Comparison of ENCODE assay signal across 8 mouse cellular contexts in the genomic region with DNA sequence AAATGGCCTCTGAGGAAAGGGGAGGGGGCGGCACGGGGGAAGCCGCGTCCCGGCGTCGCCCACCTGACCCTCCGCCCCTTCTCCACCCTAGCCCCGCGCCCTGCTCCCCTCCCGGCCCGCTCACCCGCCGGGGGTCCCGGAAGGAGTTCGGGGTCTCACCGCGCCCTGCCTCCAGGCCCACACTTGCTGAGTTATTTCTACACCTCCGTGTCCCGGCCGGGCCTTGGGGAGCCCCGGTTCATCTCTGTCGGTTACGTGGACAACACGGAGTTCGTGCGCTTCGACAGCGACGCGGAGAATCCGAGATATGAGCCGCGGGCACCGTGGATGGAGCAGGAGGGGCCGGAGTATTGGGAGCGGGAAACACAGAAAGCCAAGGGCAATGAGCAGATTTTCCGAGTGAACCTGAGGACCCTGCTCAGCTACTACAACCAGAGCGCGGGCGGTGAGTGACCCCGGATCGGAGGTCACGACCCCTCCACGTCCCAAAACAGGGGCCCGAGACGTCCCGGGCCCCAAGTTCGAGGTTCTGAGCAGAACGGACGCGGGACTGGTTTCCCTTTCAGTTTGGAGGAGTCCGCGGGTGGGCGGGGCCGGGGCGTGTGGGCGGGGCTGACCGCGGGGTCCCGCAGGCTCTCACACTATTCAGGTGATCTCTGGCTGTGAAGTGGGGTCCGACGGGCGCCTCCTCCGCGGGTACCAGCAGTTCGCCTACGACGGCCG. TPM values are rescaled to one million over a fixed set of nuclear protein-coding genes. Genes with fewer than 3 reads are reported as not detected.
A peak's percentile ranks its signal among the peaks of the same experiment; 100 is the strongest.
DNase-seq lines count a peak whose midpoint lies in the region; ATAC-seq and TF ChIP-seq lines count a peak whose summit lies in the region.

No protein-coding gene starts in this region.

- no peaks in the 10 kb centered on the region for H3K27me3 ChIP-seq in heart, adult 2 months (ENCODE audit: control insufficient read depth, insufficient read depth, low read length)
- no peaks in the 10 kb centered on the region for H3K27me3 ChIP-seq in kidney, adult 2 months (replicated peaks; ENCODE audit: control insufficient read depth, insufficient read depth, low read length)
- H3K27me3 ChIP-seq in lung, embryonic 16.5 days (ENCODE audit: control insufficient read depth, insufficient read depth, low read depth, low read length): 0 out of 2 replicates have a peak, but pooled peaks cover 2% of the 10 kb centered on the region

- H3K36me3 ChIP-seq in heart, adult 2 months (ENCODE audit: control insufficient read depth, insufficient read depth, low read length): no peaks in the 10 kb centered on the region; the same call in 1 of the 2 replicates
- no peaks in the 10 kb centered on the region for H3K36me3 ChIP-seq in kidney, adult 2 months (ENCODE audit: control insufficient read depth, insufficient read depth, low read length)
- no peaks in the 10 kb centered on the region for H3K36me3 ChIP-seq in lung, embryonic 16.5 days (ENCODE audit: control insufficient read depth, insufficient read depth, low read length)

- H3K4me2 ChIP-seq in lung, embryonic 16.5 days (ENCODE audit: low read depth, low read length): peak overlapping the region; percentile 98

- peak overlapping the region; percentile 87 for H3K4me3 ChIP-seq in heart, adult 2 months
- H3K4me3 ChIP-seq in kidney, adult 2 months (ENCODE audit: insufficient read depth, low read depth, low read length): peak overlapping the region; percentile 62
- H3K4me3 ChIP-seq in lung, embryonic 16.5 days (ENCODE audit: low read length): peak overlapping the region; percentile 77
- H3K4me3 ChIP-seq in olfactory bulb, adult 2 months (ENCODE audit: insufficient read depth, low read depth, low read length): peak overlapping the region; percentile 56

- H3K27ac ChIP-seq in heart, adult 2 months: peak overlapping the region; percentile 83
- no peak overlapping the region for H3K27ac ChIP-seq in kidney, adult 2 months (ENCODE audit: insufficient read depth, low read depth, low read length)
- 0 out of 2 replicates have a peak overlapping the region, but pooled peaks have one; percentile 39 for H3K27ac ChIP-seq in lung, embryonic 16.5 days (ENCODE audit: low read length)
- no peak overlapping the region for H3K27ac ChIP-seq in olfactory bulb, adult 2 months (ENCODE audit: insufficient read depth, low read depth, low read length)

- 2% methylated on average over 70 of the region's 70 CpGs for WGBS in heart, adult 2 months
- under 1% methylated on average over 70 of the region's 70 CpGs for WGBS in kidney, adult 2 months
- WGBS in lung, embryonic 16.5 days: 1% methylated on average over 62 of the region's 70 CpGs
- WGBS in olfactory bulb, adult 2 months: 1% methylated on average over 69 of the region's 70 CpGs

- no peaks in the 10 kb centered on the region for H3K79me2 ChIP-seq in heart, adult 2 months (replicated peaks; ENCODE audit: control insufficient read depth, insufficient read depth, low read length)

- H3K9ac ChIP-seq in heart, adult 2 months (ENCODE audit: low read depth, low read length): peak overlapping the region; percentile 85
- peak overlapping the region; percentile 73 for H3K9ac ChIP-seq in lung, embryonic 16.5 days (ENCODE audit: low read length)

- peak; percentile 97 for DNase-seq in heart, adult 11 months
- no peak for DNase-seq in heart, postnatal 25 days (ENCODE audit: low spot score)
- DNase-seq in heart, adult 2 months: peak; percentile 67 to 70
- DNase-seq in kidney, adult 2 months: peak; percentile 59
- DNase-seq in urinary bladder, postnatal 14 days (ENCODE audit: low spot score): peak; percentile 46

- 0 out of 2 replicates have a peak, but pooled peaks have one; percentile 18 for ATAC-seq in common myeloid progenitor, adult 5-6 weeks (replicated peaks; ENCODE audit: low read depth, poor library complexity, severe bottlenecking)
- ATAC-seq in lung, embryonic 16.5 days (ENCODE audit: low read depth): peak; percentile 83

- no peak for TF ChIP-seq CTCF in heart, adult 2 months (IDR thresholded peaks at IDR 0.05)
- no peak for TF ChIP-seq CTCF in kidney, adult 2 months (conservative IDR thresholded peaks at IDR 0.05; ENCODE audit: insufficient read depth, insufficient read length, low read depth, low read length)
- TF ChIP-seq CTCF in olfactory bulb, adult 2 months (IDR thresholded peaks at IDR 0.05; ENCODE audit: insufficient read depth, low read depth, low read length): no peak

- no peaks in the 10 kb centered on the region for H3K4me1 ChIP-seq in heart, adult 2 months (ENCODE audit: control insufficient read depth, insufficient read depth, low read length)
- H3K4me1 ChIP-seq in kidney, adult 2 months (ENCODE audit: control insufficient read depth, insufficient read depth, low read length): no peaks in the 10 kb centered on the region
- no peaks in the 10 kb centered on the region; the same call in 1 of the 2 replicates for H3K4me1 ChIP-seq in lung, embryonic 16.5 days (replicated peaks; ENCODE audit: control insufficient read depth, insufficient read depth, low read length)
- H3K4me1 ChIP-seq in olfactory bulb, adult 2 months (ENCODE audit: control insufficient read depth, insufficient read depth, low read length): peaks cover 10% of the 10 kb centered on the region

- TF ChIP-seq POLR2A in heart, adult 2 months (IDR thresholded peaks at IDR 0.05; ENCODE audit: insufficient read depth, low read depth, low read length): peak; percentile 32; the same call in 1 of the 2 replicates
- TF ChIP-seq POLR2A in kidney, adult 2 months (IDR thresholded peaks at IDR 0.05; ENCODE audit: low read depth, low read length): no peak
- TF ChIP-seq POLR2A in olfactory bulb, adult 2 months (IDR thresholded peaks at IDR 0.05; ENCODE audit: insufficient read depth, low read depth, low read length): no peak

- intact Hi-C loops in heart, postnatal 25 days (cut with DNase I): no loop called here
- intact Hi-C loops in heart, adult 2 months (cut with DNase I): no loop called here

- no peak for TF ChIP-seq EP300 in heart, adult 2 months (IDR thresholded peaks at IDR 0.05; ENCODE audit: insufficient read depth, low read depth, low read length)

- H3K9me3 ChIP-seq in lung, embryonic 16.5 days (ENCODE audit: control insufficient read depth, low read length): no peaks in the 10 kb centered on the region; the same call in 1 of the 2 replicates

RNA-seq across cellular contexts. Expression of a gene that starts 0.5 kb away (rescaled TPM):
- total RNA-seq in heart, postnatal 25 days (2021): 10 to 100 TPM in 1 of 2 experiments, 1 to 10 TPM in 1; 7.9 to 11.0 TPM
- total RNA-seq in common myeloid progenitor, adult 5-6 weeks (2017): 53.3 and 55.3 TPM in 2 replicates
- total RNA-seq in heart, adult 2 months (2021): 10 to 100 TPM; 12.2 to 18.8 TPM
- 35.0 and 48.6 TPM in 2 replicates for polyA plus RNA-seq in heart, adult 2 months (2012; rRNA removed)
- 48.1 and 55.9 TPM in 2 replicates for polyA plus RNA-seq in kidney, adult 2 months (2012; rRNA removed)
- polyA plus RNA-seq in lung, embryonic 16.5 days (2015; fragmentation: Nextera tagmentation; extraction: Ambion mirVana): 5.9 and 6.5 TPM in 2 replicates
- polyA plus RNA-seq in olfactory bulb, adult 2 months (2012; ENCODE audit: insufficient read depth, insufficient read length, low replicate concordance, missing spikeins): not detected in 2 replicates

RNA-seq across cellular contexts. Expression of a gene that starts 37.8 kb away (rescaled TPM):
- total RNA-seq in heart, postnatal 25 days (2021): under 1 TPM; 0.95 to 0.99 TPM
- total RNA-seq in common myeloid progenitor, adult 5-6 weeks (2017): not detected in 2 replicates
- 1 to 10 TPM; 1.1 TPM for total RNA-seq in heart, adult 2 months (2021)
- polyA plus RNA-seq in heart, adult 2 months (2012; rRNA removed): 0.12 and 0.31 TPM in 2 replicates
- polyA plus RNA-seq in kidney, adult 2 months (2012; rRNA removed): 2.1 and 2.4 TPM in 2 replicates
- polyA plus RNA-seq in lung, embryonic 16.5 days (2015; fragmentation: Nextera tagmentation; extraction: Ambion mirVana): 6.5 and 7.0 TPM in 2 replicates
- not detected in 2 replicates for polyA plus RNA-seq in olfactory bulb, adult 2 months (2012; ENCODE audit: insufficient read depth, insufficient read length, low replicate concordance, missing spikeins)

RNA-seq across cellular contexts. Expression of a gene that starts 44.8 kb away (rescaled TPM):
- total RNA-seq in heart, postnatal 25 days (2021): under 1 TPM; 0.34 to 0.75 TPM
- total RNA-seq in common myeloid progenitor, adult 5-6 weeks (2017): 78.6 and 82.7 TPM in 2 replicates
- total RNA-seq in heart, adult 2 months (2021): 1 to 10 TPM; 1.2 to 3.7 TPM
- polyA plus RNA-seq in heart, adult 2 months (2012; rRNA removed): 21.4 and 40.3 TPM in 2 replicates
- polyA plus RNA-seq in kidney, adult 2 months (2012; rRNA removed): 72.1 and 84.0 TPM in 2 replicates
- polyA plus RNA-seq in lung, embryonic 16.5 days (2015; fragmentation: Nextera tagmentation; extraction: Ambion mirVana): 0.48 and 1.5 TPM in 2 replicates
- not detected in 2 replicates for polyA plus RNA-seq in olfactory bulb, adult 2 months (2012; ENCODE audit: insufficient read depth, insufficient read length, low replicate concordance, missing spikeins)

RNA-seq across cellular contexts. Expression of a gene that starts 59.1 kb away (rescaled TPM):
- 1 to 10 TPM; 1.3 to 1.4 TPM for total RNA-seq in heart, postnatal 25 days (2021)
- 68.1 and 79.8 TPM in 2 replicates for total RNA-seq in common myeloid progenitor, adult 5-6 weeks (2017)
- total RNA-seq in heart, adult 2 months (2021): 1 to 10 TPM; 1.1 to 1.9 TPM
- 33.2 and 78.2 TPM in 2 replicates for polyA plus RNA-seq in heart, adult 2 months (2012; rRNA removed)
- polyA plus RNA-seq in kidney, adult 2 months (2012; rRNA removed): 112 and 139 TPM in 2 replicates
- polyA plus RNA-seq in lung, embryonic 16.5 days (2015; fragmentation: Nextera tagmentation; extraction: Ambion mirVana): 5.0 and 6.1 TPM in 2 replicates
- polyA plus RNA-seq in olfactory bulb, adult 2 months (2012; ENCODE audit: insufficient read depth, insufficient read length, low replicate concordance, missing spikeins): not detected in 2 replicates

RNA-seq across cellular contexts. Expression of a gene that starts 59.7 kb away (rescaled TPM):
- 1 to 10 TPM in 1 of 2 experiments, under 1 TPM in 1; 0.23 to 1.1 TPM for total RNA-seq in heart, postnatal 25 days (2021)
- 0.05 TPM in 1 of 2 replicates, not detected in the other for total RNA-seq in common myeloid progenitor, adult 5-6 weeks (2017)
- total RNA-seq in heart, adult 2 months (2021): 1 to 10 TPM; 1.5 TPM
- polyA plus RNA-seq in heart, adult 2 months (2012; rRNA removed): not detected in 2 replicates
- polyA plus RNA-seq in kidney, adult 2 months (2012; rRNA removed): 0.03 TPM in 1 of 2 replicates, not detected in the other
- polyA plus RNA-seq in lung, embryonic 16.5 days (2015; fragmentation: Nextera tagmentation; extraction: Ambion mirVana): 0.24 and 0.38 TPM in 2 replicates
- polyA plus RNA-seq in olfactory bulb, adult 2 months (2012; ENCODE audit: insufficient read depth, insufficient read length, low replicate concordance, missing spikeins): not detected in 2 replicates

Comparison
In these comparisons a context has a peak if more than half of its experiments do, and no peak if none do; other contexts are left out.
1. H3K27ac ChIP-seq: peak in heart, adult 2 months (single experiment) and lung, embryonic 16.5 days (single experiment); none in kidney, adult 2 months (single experiment) and olfactory bulb, adult 2 months (single experiment).
2. Peak in every context shown above with its lines, with median percentiles within 50 percentile points of each other: H3K4me3 ChIP-seq.